Mouse (Mus musculus) kidney, adult 18-20 months (tissue): ENCODE measurements around the gene Cwc25.
"Not testable (repeated sequence)": the region's sequence is repeated elsewhere in the genome, so short reads cannot be mapped to it uniquely, and the experiment has no call there.

Experiments
- DNase-seq: peaks from one replicate; pipeline ENCODE4 v3.0.0; 2021

Cwc25 gene

GRCm38 (mm10) chr11:97719041-97719440 lies 47.3 kb downstream of the Cwc25 start:
- no peak for DNase-seq

GRCm38 (mm10) chr11:97718281-97718860 lies 48.0 kb downstream of the Cwc25 start:
- DNase-seq, result no peak

DNA sequence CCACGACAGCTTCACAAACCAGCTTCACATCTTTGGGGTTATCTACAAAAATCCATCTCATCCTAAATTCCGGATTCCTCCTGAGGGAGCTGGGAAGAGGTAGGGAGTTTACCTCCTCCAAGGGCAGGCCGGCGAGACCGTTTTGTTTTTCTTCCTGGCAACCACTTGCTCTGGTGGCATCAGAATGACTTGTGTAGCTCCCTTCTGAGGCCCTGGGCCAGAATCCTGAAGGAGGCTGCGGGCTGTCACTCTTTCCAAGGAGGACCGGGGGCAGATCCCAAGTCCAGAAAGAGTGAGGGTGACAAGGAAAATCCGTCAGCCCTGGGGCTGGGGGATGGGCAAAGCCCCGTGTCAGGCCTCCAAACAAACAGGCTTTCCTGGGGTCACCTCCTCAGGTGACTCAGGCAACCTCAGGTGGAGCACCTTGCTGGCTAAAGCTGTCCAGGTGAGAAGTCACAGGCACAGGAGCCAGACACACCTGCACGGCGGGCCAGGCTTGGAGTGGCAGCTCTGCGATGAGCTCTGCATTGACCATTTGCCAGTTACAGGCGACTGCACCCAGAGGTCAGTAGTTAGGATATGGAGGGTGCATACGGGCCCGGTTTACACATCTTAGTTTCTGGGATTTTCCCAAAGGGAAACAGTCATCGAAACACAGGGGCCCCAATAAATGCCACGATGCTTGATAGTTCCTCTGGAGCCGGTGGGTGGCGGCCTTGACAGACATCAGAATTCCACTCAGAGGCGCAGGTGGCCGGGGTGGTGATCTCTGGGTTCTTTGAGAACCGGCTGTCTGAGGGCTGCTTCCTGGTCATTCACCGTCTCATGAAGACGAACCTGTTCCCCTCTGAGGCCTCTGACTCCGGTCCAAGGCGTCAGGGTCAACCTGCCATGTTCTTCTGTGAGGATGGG lies 48.7 kb downstream of the Cwc25 start:
- no peak for DNase-seq

DNA sequence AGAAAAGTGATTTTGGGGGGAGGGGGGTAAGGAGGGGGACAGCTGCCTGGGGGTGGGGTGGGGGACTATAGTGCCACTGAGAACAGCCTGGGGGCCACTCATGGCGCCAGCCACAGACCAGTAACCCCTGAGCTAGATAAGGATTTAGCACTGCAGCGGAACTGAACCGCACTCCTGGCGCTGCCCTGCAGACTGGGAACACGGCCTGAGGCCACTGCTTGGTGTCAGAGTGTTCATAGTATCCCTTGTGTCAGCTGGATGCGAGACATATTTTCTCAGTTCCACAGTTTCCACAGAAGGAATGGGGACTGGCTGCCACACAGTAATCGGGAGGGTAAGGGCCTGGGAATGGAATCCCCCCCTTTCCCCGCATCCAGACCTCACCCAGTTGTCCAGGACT lies 50.3 kb downstream of the Cwc25 start:
- DNase-seq, result no peak

DNA sequence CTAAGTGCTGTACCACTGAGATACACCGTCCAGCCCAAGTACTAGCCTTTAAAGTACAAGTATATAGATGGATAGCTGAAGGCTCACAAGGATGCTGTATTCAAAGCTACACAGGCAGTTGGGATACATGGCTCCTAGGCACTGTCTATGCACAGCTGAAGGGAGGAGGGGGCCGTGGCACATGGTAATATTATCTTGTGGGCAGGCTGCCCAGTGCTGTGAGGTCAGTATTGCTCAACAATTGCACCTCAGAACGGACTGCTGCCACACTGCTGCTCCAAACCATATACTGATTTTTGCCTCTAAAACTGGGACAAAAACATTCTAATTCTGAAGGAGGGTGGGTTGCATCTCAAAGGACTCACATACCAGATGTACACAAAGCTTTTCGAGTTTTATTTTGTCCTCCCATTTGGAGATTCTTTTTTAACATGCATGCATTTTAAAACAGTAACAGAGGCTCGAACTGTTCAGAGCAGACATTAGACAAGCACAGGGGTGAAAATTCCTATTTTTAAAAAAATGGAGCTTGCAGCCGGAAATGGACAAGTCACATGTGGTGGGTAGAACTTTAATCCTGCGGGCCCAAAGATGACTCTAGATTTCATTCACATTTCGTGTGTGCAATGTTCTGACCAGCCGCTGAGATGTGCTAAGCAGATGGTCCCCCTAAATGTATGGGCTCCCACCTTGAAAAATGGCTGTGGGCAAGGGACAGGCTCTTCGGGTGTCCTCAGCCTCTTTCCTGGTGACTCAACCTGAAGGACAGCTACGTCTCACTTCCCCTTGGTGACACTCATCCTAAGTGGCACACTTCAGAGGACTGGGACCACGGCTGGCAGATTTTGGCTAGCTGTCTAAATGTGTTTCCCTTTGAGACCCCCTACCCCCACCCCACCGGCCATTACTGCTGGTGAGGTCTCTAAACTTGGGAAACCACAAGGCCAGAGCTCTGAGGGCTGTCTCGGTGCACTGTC lies 51.3 kb downstream of the Cwc25 start:
- DNase-seq, result no peak

DNA sequence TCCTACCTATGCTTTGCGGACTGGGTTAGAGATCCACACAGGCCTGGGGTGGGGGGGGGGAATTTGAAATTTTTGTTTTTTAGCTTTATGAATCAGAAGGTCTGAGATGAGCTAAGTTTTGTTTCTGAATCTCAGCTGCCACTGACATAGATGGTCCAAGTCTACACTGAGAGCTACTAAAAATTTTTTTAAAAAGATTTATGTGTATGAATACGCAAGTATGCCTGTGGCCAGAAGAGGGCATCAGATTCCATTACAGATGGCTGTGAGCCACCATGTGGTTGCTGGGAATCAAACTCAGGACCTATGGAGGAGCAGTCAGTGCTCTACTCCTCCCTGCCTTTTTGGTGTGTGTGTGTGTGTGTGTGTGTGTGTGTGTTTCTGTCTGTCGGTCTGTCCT lies 52.0 kb downstream of the Cwc25 start:
- no peak for DNase-seq

- DNase-seq, result no peak
Measured at GRCm38 (mm10) chr11:97713896-97714295, 52.5 kb downstream of the Cwc25 start.

DNA sequence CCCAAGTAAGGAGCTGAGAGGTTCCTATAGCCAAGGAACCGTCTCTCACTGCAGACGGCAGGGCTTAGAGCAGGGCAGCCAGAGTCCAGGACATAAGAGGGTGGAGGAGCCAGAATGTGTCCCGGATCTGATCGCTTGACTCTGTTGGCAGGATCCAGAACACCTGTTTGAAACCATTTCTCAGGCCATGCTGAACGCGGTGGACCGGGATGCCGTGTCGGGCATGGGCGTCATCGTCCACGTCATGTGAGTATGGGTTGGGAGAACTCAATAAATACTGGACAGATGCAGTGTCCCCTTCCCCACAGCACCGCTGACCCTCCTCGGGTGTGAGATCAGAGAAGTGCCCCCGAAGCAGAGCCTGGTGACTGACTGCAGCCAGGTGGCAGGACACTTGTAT lies 54.1 kb downstream of the Cwc25 start:
- no peak for DNase-seq

GRCm38 (mm10) chr11:97711200-97711900 lies 55.0 kb downstream of the Cwc25 start:
- no peak for DNase-seq

- DNase-seq, result not testable (repeated sequence)
Measured at GRCm38 (mm10) chr11:97710067-97710466, 56.3 kb downstream of the Cwc25 start.

GRCm38 (mm10) chr11:97703039-97703826 lies 63.1 kb downstream of the Cwc25 start, which contains the start of gene Psmb3:
Psmb3 (plus strand) TSS chr11:97703399.
- peak; percentile 99 for DNase-seq

DNA sequence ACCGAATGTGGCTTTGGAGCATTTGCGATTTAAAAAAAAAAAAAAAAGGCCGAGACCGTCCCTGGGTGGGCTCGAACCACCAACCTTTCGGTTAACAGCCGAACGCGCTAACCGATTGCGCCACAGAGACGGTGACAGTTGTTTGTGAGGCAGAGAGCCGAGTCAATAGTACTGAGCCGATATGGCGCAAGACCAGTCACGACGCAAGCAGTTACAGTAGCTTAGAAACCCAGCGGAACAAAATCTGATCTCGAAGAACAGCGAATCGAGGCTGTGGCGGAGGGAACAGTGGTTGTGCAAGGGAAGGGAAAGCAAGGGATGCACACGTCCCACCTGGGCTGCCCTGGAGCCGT lies 64.0 kb downstream of the Cwc25 start:
- peak; percentile 91 for DNase-seq

DNA sequence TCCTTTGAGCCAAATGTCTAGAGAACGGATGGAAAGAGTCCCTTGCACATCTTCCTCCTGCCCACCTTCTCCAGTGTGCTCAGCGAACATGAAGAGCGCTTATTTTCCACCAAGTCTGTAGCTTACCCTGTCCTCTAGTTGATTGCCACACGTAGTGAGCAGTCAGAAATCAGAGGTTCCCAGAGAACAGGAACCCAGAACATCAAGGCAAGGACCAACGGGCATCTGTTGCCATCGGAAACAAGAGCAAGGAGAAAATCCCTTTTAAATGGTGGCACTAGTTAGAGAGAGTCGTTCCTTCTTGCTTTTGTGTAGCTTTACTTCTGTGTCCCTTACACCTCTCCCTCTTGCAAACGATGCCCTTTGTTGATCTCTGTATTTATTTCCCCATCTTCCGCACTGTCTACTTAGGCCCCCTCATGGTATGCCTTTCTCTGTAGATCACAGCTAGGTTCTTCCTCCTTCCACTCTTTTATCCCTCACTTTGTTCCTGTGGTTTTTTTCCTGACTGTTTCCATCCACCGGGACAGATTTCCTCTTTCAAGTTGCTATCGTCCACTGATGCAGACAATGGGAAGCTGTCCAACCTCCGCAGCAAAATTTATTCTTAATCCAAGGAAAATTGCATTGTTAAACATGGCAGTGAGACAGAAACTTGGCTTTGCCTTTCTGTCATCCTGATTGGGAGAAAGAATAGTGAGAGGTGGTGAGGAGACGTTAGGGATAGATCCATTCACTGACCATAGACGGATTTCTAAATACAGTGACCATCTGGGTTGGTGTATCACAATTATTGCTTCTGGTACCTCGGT lies 64.6 kb downstream of the Cwc25 start:
- DNase-seq, result no peak

DNA sequence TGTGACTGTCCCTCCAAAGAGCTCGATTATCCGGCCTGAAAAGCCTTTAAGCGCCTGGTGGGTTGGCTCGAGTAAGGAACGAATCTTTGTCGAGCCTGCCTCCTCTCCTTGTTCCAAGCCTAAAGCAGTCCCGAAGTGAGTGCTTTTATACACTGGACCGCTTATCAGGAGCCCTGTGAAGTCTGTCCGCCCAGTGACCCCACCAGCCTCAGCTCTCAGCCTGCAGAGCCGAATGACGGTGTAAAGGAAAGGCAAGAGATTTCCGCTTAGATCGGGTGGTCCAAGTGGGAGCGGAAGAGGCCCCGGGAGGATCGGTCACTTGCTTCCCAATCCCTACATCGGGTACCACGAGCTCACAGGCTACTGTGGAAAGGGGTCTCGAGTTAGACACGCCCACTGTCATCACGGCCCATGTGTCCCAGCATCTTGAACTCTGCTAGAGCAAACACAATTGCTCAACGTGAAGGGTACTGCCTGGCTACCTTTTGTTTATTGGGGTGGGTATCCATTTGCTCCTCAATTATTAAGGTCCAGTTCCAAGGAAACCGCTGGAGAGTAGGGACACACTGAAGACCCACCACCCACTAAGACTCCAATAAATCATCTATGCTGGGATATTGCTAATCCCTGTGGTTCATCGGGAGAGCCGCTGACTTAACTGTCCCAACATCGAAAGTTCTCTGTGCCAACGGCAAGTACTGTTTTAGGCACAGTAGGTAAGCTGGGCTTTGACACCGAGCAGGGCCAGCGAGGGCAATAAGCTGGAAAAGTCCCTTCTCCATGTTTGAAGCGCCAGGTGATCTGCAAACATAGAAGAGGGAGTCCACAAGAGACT lies 65.4 kb downstream of the Cwc25 start:
- no peak for DNase-seq

GRCm38 (mm10) chr11:97700003-97700745 lies 66.2 kb downstream of the Cwc25 start, which contains the start of gene Pcgf2:
Pcgf2 (minus strand) TSS chr11:97700497.
- peak; percentile 85 for DNase-seq

- DNase-seq, result peak; percentile 90
Measured at GRCm38 (mm10) chr11:97699626-97700002, 66.7 kb downstream of the Cwc25 start.

GRCm38 (mm10) chr11:97698741-97699611 lies 67.4 kb downstream of the Cwc25 start:
- DNase-seq, result peak; percentile 75
